Mouse (Mus musculus): ENCODE measurements around the gene Tmem247. TPM values are rescaled to one million over a fixed set of nuclear protein-coding genes. Genes with fewer than 3 reads are reported as not detected.

The Tmem247 gene
- polyA plus RNA-seq, 1 experiment from 2014 or later, result not detected

GRCm38 (mm10) chr17:86902399-86903067 is 14.6 kb upstream of the Tmem247 start:
- Histone ChIP-seq H3K9ac (no peak overlapping the region), H3K36me3 (no peaks in the 10 kb centered on the region), H3K4me2 (no peak overlapping the region), H3K9me3 (replicated peaks) (no peaks in the 10 kb centered on the region), H3K27ac (no peak overlapping the region), H3K27me3 (no peaks in the 10 kb centered on the region), H3K4me1 (replicated peaks) (peaks cover 10% of the 10 kb centered on the region; the same call in 1 of the 2 replicates), H3K4me3 (replicated peaks) (no peak overlapping the region)
- ATAC-seq (ENCODE audit: low read depth) (no peak), DNase-seq (no peak)
- WGBS (ENCODE audit: insufficient replicate concordance), result 70% methylated on average over 14 of the region's 14 CpGs

DNA sequence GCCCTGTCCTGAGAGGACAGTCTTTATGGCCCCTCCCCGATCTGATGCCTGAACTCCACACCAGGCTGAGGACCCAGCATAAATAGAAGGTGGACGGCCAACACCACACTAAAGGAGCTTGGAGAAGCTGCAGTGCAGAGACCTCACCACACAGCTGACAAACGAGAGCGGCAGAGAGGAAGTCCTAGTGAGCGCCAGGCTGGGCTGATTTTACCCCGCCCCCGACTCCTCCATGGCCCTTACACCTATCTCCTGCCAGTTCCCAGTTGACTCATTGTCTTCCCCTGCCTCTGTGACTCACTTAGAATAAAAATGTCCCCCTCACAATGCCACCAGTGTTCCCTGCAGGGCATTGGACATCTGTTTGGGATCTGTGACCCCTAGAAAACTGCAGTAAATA is 13.6 kb upstream of the Tmem247 start:
- Histone ChIP-seq H3K4me2 (no peak overlapping the region), H3K9ac (no peak overlapping the region), H3K27me3 (no peaks in the 10 kb centered on the region), H3K4me3 (replicated peaks) (no peak overlapping the region), H3K4me1 (replicated peaks) (peaks cover 10% of the 10 kb centered on the region; the same call in 1 of the 2 replicates), H3K27ac (no peak overlapping the region), H3K36me3 (no peaks in the 10 kb centered on the region), H3K9me3 (replicated peaks) (no peaks in the 10 kb centered on the region)
- DNase-seq (no peak), ATAC-seq (ENCODE audit: low read depth) (no peak)
- 6% methylated on average over 7 of the region's 7 CpGs for WGBS (ENCODE audit: insufficient replicate concordance)

- Histone ChIP-seq H3K36me3 (no peaks in the 10 kb centered on the region), H3K9ac (no peak overlapping the region), H3K9me3 (replicated peaks) (no peaks in the 10 kb centered on the region), H3K27ac (no peak overlapping the region), H3K4me2 (no peak overlapping the region), H3K27me3 (no peaks in the 10 kb centered on the region), H3K4me3 (replicated peaks) (no peak overlapping the region), H3K4me1 (replicated peaks) (peaks cover 10% of the 10 kb centered on the region; the same call in 1 of the 2 replicates)
- 24% methylated on average over 3 of the region's 3 CpGs for WGBS (ENCODE audit: insufficient replicate concordance)
- DNase-seq (no peak), ATAC-seq (ENCODE audit: low read depth) (no peak)
These were observed 12.9 kb upstream of the Tmem247 start for GRCm38 (mm10) chr17:86904206-86904605.

DNA sequence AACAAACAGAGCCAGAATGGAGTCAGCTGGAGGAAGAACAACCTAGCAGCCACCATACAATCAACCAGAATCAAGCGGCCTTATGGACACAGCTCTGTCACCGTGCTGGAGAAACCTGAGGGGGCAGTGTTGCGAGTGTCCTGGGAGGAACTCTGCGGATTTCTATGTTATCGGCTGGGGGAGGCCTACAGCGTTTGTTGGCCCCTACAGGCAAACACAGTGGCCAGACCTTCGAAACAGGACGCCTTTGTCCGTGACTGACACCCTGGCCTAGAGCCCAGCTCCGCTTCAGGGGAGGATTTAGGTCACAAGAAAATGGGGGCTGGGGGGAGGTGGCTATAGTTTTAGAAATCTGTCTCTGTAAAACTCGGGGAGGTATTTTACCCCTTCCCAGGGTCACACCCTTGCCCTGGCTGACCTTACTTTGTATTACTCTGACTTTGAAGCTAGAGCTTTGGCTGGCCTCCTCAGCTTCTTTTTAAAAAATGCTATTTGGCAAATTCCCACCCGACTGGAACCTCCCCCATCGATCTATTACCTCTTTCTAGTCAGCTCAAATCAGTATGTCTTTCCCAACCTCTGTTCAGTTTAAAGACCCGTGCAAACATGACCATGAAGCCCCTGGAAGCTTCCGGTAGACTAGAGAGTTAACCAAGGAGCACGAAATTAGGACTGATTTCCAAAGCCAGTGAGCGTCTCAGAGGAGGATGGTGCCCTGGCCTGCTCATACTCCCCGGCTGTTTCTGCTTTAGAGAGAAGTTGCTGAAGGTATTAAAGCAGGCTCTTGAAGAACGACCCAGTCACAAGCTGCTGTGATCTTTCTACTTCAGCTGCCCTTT is 11.6 kb upstream of the Tmem247 start:
- no peak overlapping the region for H3K9ac ChIP-seq
- ATAC-seq (ENCODE audit: low read depth) (peak; percentile 49; the same call in 1 of the 2 replicates), DNase-seq (no peak)
- peaks cover 10% of the 10 kb centered on the region; the same call in 1 of the 2 replicates for H3K4me1 ChIP-seq (replicated peaks)
- no peaks in the 10 kb centered on the region for H3K9me3 ChIP-seq (replicated peaks)
- no peaks in the 10 kb centered on the region for H3K36me3 ChIP-seq
- no peaks in the 10 kb centered on the region for H3K27me3 ChIP-seq
- H3K4me3 ChIP-seq (replicated peaks), result no peak overlapping the region
- H3K27ac ChIP-seq, result no peak overlapping the region
- 34% methylated on average over 19 of the region's 19 CpGs for WGBS (ENCODE audit: insufficient replicate concordance)
- H3K4me2 ChIP-seq, result no peak overlapping the region

GRCm38 (mm10) chr17:86906136-86906461 is 11.0 kb upstream of the Tmem247 start:
- DNase-seq (no peak), ATAC-seq (ENCODE audit: low read depth) (no peak)
- no peak overlapping the region for H3K4me2 ChIP-seq
- peaks cover 10% of the 10 kb centered on the region; the same call in 1 of the 2 replicates for H3K4me1 ChIP-seq (replicated peaks)
- WGBS (ENCODE audit: insufficient replicate concordance), result 4% methylated on average over 9 of the region's 9 CpGs
- H3K4me3 ChIP-seq (replicated peaks), result no peak overlapping the region
- no peak overlapping the region for H3K27ac ChIP-seq
- H3K9ac ChIP-seq, result no peak overlapping the region
- no peaks in the 10 kb centered on the region for H3K27me3 ChIP-seq
- no peaks in the 10 kb centered on the region for H3K9me3 ChIP-seq (replicated peaks)
- no peaks in the 10 kb centered on the region for H3K36me3 ChIP-seq

DNA sequence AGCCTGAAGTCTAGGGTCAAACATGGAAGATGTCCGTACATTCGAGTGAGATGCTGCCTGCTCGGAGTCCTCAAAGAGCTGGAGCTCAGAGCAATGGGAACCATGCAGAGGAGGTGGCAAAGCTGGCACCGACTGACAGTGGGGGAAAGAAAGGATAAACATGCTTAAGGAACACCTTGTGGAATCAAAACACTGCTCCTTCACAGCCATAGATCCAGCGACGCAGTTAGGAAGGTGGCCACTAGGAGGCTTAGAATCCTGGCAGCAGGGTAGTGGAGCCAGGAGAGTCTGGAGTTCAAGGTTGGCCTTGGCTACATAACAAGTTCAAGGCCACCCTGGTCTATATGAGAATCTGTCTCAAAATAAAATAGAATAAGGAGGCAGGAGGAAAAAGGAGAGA is 10.5 kb upstream of the Tmem247 start:
- no peaks in the 10 kb centered on the region for H3K9me3 ChIP-seq (replicated peaks)
- H3K36me3 ChIP-seq, result no peaks in the 10 kb centered on the region
- 26% methylated on average over 6 of the region's 6 CpGs for WGBS (ENCODE audit: insufficient replicate concordance)
- H3K4me3 ChIP-seq (replicated peaks), result no peak overlapping the region
- H3K27me3 ChIP-seq, result no peaks in the 10 kb centered on the region
- H3K9ac ChIP-seq, result no peak overlapping the region
- no peak overlapping the region for H3K27ac ChIP-seq
- DNase-seq (no peak), ATAC-seq (ENCODE audit: low read depth) (no peak)
- no peak overlapping the region for H3K4me2 ChIP-seq
- H3K4me1 ChIP-seq (replicated peaks), result peaks cover 13% of the 10 kb centered on the region; the same call in 1 of the 2 replicates

GRCm38 (mm10) chr17:86907092-86907491 is 10.1 kb upstream of the Tmem247 start:
- Histone ChIP-seq H3K4me1 (replicated peaks) (peaks cover 17% of the 10 kb centered on the region), H3K36me3 (no peaks in the 10 kb centered on the region), H3K4me3 (replicated peaks) (no peak overlapping the region), H3K27ac (no peak overlapping the region), H3K9ac (no peak overlapping the region), H3K9me3 (replicated peaks) (no peaks in the 10 kb centered on the region), H3K4me2 (no peak overlapping the region), H3K27me3 (no peaks in the 10 kb centered on the region)
- 82% methylated on average over 3 of the region's 3 CpGs for WGBS (ENCODE audit: insufficient replicate concordance)
- ATAC-seq (ENCODE audit: low read depth) (no peak), DNase-seq (no peak)

DNA sequence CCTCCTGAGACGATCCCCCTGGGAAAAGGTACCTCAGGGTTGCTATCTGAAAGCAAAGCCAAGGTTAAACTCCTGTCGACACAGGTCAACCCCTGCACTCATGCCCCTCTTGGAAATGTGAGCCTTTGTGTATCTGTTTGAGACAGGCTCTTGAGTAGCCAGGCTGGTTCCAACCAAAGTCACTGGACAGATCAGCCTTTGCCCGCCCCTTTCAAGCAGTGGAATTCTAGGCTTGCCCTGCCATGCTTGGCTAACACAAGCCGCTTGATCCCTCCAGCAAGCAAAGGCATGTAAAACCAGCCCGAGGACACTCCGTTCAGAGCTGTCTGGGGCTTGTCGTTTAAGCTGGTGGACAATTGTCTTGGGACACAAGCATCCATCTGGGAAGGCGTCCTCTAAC is 8.8 kb upstream of the Tmem247 start:
- Histone ChIP-seq H3K4me2 (no peak overlapping the region), H3K36me3 (no peaks in the 10 kb centered on the region), H3K4me3 (replicated peaks) (no peak overlapping the region), H3K9ac (no peak overlapping the region), H3K4me1 (replicated peaks) (peaks cover 17% of the 10 kb centered on the region), H3K9me3 (replicated peaks) (no peaks in the 10 kb centered on the region), H3K27ac (no peak overlapping the region), H3K27me3 (no peaks in the 10 kb centered on the region)
- no peak for DNase-seq
- ATAC-seq (ENCODE audit: low read depth), result no peak
- 66% methylated on average over 8 of the region's 8 CpGs for WGBS (ENCODE audit: insufficient replicate concordance)

GRCm38 (mm10) chr17:86909733-86910495 is 7.2 kb upstream of the Tmem247 start:
- no peak overlapping the region for H3K4me3 ChIP-seq (replicated peaks)
- no peaks in the 10 kb centered on the region for H3K9me3 ChIP-seq (replicated peaks)
- H3K36me3 ChIP-seq, result no peaks in the 10 kb centered on the region
- ATAC-seq (ENCODE audit: low read depth), result no peak
- no peak overlapping the region for H3K9ac ChIP-seq
- no peak overlapping the region for H3K4me2 ChIP-seq
- DNase-seq, result no peak
- H3K27me3 ChIP-seq, result no peaks in the 10 kb centered on the region
- no peak overlapping the region for H3K27ac ChIP-seq
- WGBS (ENCODE audit: insufficient replicate concordance), result 58% methylated on average over 14 of the region's 14 CpGs
- peaks cover 7% of the 10 kb centered on the region; the same call in 1 of the 2 replicates for H3K4me1 ChIP-seq (replicated peaks)

DNA sequence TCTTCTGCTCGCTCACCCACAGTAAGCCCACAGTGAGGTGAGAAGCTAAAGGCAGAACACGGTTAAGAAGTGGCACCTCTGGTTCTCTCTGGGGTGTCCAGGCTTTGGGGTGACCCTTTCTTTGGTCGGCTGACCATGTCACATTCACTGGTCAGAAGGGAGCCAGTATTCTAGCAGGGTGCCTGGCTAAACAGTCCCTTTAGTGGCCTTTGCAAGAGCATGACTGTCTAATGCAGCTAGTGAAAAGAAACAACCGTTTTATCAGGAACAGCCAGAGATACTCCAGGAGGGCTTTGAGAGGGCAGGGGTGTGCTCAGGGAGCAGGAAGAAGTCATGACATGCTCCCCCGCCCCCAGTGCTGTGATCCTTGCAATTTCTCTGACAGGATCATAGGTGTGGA is 5.9 kb upstream of the Tmem247 start:
- no peaks in the 10 kb centered on the region for H3K27me3 ChIP-seq
- no peak overlapping the region for H3K4me2 ChIP-seq
- 36% methylated on average over 5 of the region's 5 CpGs for WGBS (ENCODE audit: insufficient replicate concordance)
- no peaks in the 10 kb centered on the region for H3K9me3 ChIP-seq (replicated peaks)
- H3K36me3 ChIP-seq, result no peaks in the 10 kb centered on the region
- H3K4me1 ChIP-seq (replicated peaks), result peaks cover 7% of the 10 kb centered on the region; the same call in 1 of the 2 replicates
- no peak overlapping the region for H3K4me3 ChIP-seq (replicated peaks)
- H3K27ac ChIP-seq, result no peak overlapping the region
- DNase-seq (no peak), ATAC-seq (ENCODE audit: low read depth) (no peak)
- H3K9ac ChIP-seq, result no peak overlapping the region

DNA sequence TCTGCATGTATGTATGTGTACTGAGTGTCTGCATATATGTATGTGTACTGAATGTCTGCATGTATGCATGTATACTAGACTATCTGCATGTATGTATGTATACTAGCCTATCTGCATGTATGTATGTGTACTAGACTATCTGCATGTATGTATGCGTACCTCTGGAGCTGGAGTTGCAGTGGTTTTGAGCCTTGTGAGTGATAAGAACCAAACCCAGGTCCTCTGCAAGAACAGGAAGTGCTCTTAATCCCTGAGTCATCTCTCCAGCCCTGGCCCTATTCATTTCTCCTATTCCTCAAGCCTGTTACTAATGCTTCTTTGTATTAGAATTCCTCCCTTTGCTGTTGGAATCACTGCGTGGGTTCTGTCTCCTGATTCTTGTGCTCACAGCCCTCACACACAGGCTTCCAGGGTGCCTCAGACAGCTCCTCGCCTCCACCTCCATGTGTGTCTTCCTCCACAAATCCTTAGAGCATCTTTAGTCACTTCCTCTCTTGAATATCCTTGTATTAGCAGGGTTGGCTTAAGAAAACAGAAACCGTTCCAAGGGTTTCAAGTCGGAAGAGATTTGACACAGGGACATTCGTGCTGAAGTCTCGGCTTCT is 4.0 kb upstream of the Tmem247 start:
- H3K4me3 ChIP-seq (replicated peaks), result no peak overlapping the region
- DNase-seq (no peak), ATAC-seq (ENCODE audit: low read depth) (no peak)
- no peak overlapping the region for H3K27ac ChIP-seq
- H3K4me1 ChIP-seq (replicated peaks), result peaks cover 7% of the 10 kb centered on the region; the same call in 1 of the 2 replicates
- H3K36me3 ChIP-seq, result no peaks in the 10 kb centered on the region
- no peaks in the 10 kb centered on the region for H3K27me3 ChIP-seq
- no peak overlapping the region for H3K9ac ChIP-seq
- H3K4me2 ChIP-seq, result no peak overlapping the region
- WGBS (ENCODE audit: insufficient replicate concordance), result 63% methylated on average over 7 of the region's 7 CpGs
- no peaks in the 10 kb centered on the region for H3K9me3 ChIP-seq (replicated peaks)

Data from liver, embryonic 13.5 days (tissue).